Mouse (Mus musculus): ENCODE measurements around the gene Foxo3. TPM values are rescaled to one million over a fixed set of nuclear protein-coding genes. Genes with fewer than 3 reads are reported as not detected.

Gene Foxo3
- polyA plus RNA-seq, 1 experiment from 2014 or later = 3.6 TPM

- no peak for ATAC-seq (ENCODE audit: low FRiP score, low read depth)
- no peak overlapping the region for H3K4me2 ChIP-seq (replicated peaks)
- no peak overlapping the region for H3K9ac ChIP-seq (replicated peaks)
- H3K27ac ChIP-seq (replicated peaks) = no peak overlapping the region
- H3K27me3 ChIP-seq = no peaks in the 10 kb centered on the region; the same call in 1 of the 2 replicates
- peaks cover 18% of the 10 kb centered on the region for H3K4me1 ChIP-seq
- 81% methylated on average over 11 of the region's 11 CpGs for WGBS
- no peak overlapping the region for H3K4me3 ChIP-seq
- no peaks in the 10 kb centered on the region for H3K36me3 ChIP-seq
- H3K9me3 ChIP-seq = no peaks in the 10 kb centered on the region
Measured at GRCm38 (mm10) chr10:42247125-42247816, 29.3 kb downstream of the Foxo3 start.

- no peak overlapping the region for H3K9ac ChIP-seq (replicated peaks)
- no peaks in the 10 kb centered on the region; the same call in 1 of the 2 replicates for H3K27me3 ChIP-seq
- no peak overlapping the region for H3K4me2 ChIP-seq (replicated peaks)
- ATAC-seq (ENCODE audit: low FRiP score, low read depth) = no peak
- H3K4me3 ChIP-seq = no peak overlapping the region
- WGBS = 79% methylated on average over 3 of the region's 3 CpGs
- no peaks in the 10 kb centered on the region for H3K36me3 ChIP-seq
- no peak overlapping the region for H3K27ac ChIP-seq (replicated peaks)
- H3K4me1 ChIP-seq = peaks cover 13% of the 10 kb centered on the region
- no peaks in the 10 kb centered on the region for H3K9me3 ChIP-seq
Measured at GRCm38 (mm10) chr10:42246483-42246882, 30.1 kb downstream of the Foxo3 start.

- Histone ChIP-seq H3K36me3 (no peaks in the 10 kb centered on the region), H3K4me2 (replicated peaks) (no peak overlapping the region), H3K4me1 (peaks cover 7% of the 10 kb centered on the region; the same call in 1 of the 2 replicates), H3K9me3 (no peaks in the 10 kb centered on the region), H3K4me3 (no peak overlapping the region), H3K9ac (replicated peaks) (no peak overlapping the region), H3K27me3 (no peaks in the 10 kb centered on the region), H3K27ac (replicated peaks) (no peak overlapping the region)
- ATAC-seq (ENCODE audit: low FRiP score, low read depth) = no peak
- WGBS = 97% methylated on average over 3 of the region's 3 CpGs
Measured at GRCm38 (mm10) chr10:42245636-42246035, 30.9 kb downstream of the Foxo3 start.

GRCm38 (mm10) chr10:42245256-42245601 is 31.3 kb downstream of the Foxo3 start:
- Histone ChIP-seq H3K27ac (replicated peaks) (no peak overlapping the region), H3K27me3 (no peaks in the 10 kb centered on the region), H3K4me1 (peaks cover 7% of the 10 kb centered on the region; the same call in 1 of the 2 replicates), H3K4me2 (replicated peaks) (no peak overlapping the region), H3K9ac (replicated peaks) (no peak overlapping the region), H3K9me3 (no peaks in the 10 kb centered on the region), H3K4me3 (no peak overlapping the region), H3K36me3 (no peaks in the 10 kb centered on the region)
- ATAC-seq (ENCODE audit: low FRiP score, low read depth) = no peak
- WGBS = 83% methylated on average over 3 of the region's 3 CpGs

GRCm38 (mm10) chr10:42244420-42245255 is 31.9 kb downstream of the Foxo3 start:
- Histone ChIP-seq H3K4me3 (no peak overlapping the region), H3K9ac (replicated peaks) (no peak overlapping the region), H3K4me1 (peaks cover 7% of the 10 kb centered on the region; the same call in 1 of the 2 replicates), H3K4me2 (replicated peaks) (no peak overlapping the region), H3K36me3 (no peaks in the 10 kb centered on the region), H3K9me3 (no peaks in the 10 kb centered on the region), H3K27ac (replicated peaks) (no peak overlapping the region), H3K27me3 (no peaks in the 10 kb centered on the region)
- ATAC-seq (ENCODE audit: low FRiP score, low read depth) = no peak
- 83% methylated on average over 8 of the region's 8 CpGs for WGBS

- H3K4me3 ChIP-seq = no peak overlapping the region
- ATAC-seq (ENCODE audit: low FRiP score, low read depth) = no peak
- H3K4me2 ChIP-seq (replicated peaks) = no peak overlapping the region
- no peak overlapping the region for H3K27ac ChIP-seq (replicated peaks)
- no peaks in the 10 kb centered on the region for H3K9me3 ChIP-seq
- H3K9ac ChIP-seq (replicated peaks) = no peak overlapping the region
- WGBS = 91% methylated on average over 7 of the region's 7 CpGs
- no peaks in the 10 kb centered on the region for H3K36me3 ChIP-seq
- no peaks in the 10 kb centered on the region for H3K27me3 ChIP-seq
- peaks cover 9% of the 10 kb centered on the region for H3K4me1 ChIP-seq
Measured at GRCm38 (mm10) chr10:42243925-42244324, 32.6 kb downstream of the Foxo3 start.

GRCm38 (mm10) chr10:42242484-42242883 is 34.1 kb downstream of the Foxo3 start:
- Histone ChIP-seq H3K9ac (replicated peaks) (no peak overlapping the region), H3K27me3 (no peaks in the 10 kb centered on the region), H3K4me2 (replicated peaks) (no peak overlapping the region), H3K4me1 (peaks cover 10% of the 10 kb centered on the region), H3K4me3 (no peak overlapping the region), H3K9me3 (no peaks in the 10 kb centered on the region), H3K27ac (replicated peaks) (no peak overlapping the region), H3K36me3 (no peaks in the 10 kb centered on the region)
- 98% methylated on average over 6 of the region's 6 CpGs for WGBS
- ATAC-seq (ENCODE audit: low FRiP score, low read depth) = no peak

- H3K4me3 ChIP-seq = no peak overlapping the region
- H3K9ac ChIP-seq (replicated peaks) = no peak overlapping the region
- no peaks in the 10 kb centered on the region for H3K27me3 ChIP-seq
- 79% methylated on average over 4 of the region's 4 CpGs for WGBS
- H3K4me2 ChIP-seq (replicated peaks) = no peak overlapping the region
- no peaks in the 10 kb centered on the region for H3K9me3 ChIP-seq
- H3K4me1 ChIP-seq = peaks cover 10% of the 10 kb centered on the region
- no peak overlapping the region for H3K27ac ChIP-seq (replicated peaks)
- no peaks in the 10 kb centered on the region for H3K36me3 ChIP-seq
- no peak for ATAC-seq (ENCODE audit: low FRiP score, low read depth)
Measured at GRCm38 (mm10) chr10:42241775-42242174, 34.8 kb downstream of the Foxo3 start.

GRCm38 (mm10) chr10:42239810-42240111 is 36.8 kb downstream of the Foxo3 start:
- Histone ChIP-seq H3K9me3 (no peaks in the 10 kb centered on the region), H3K4me2 (replicated peaks) (no peak overlapping the region), H3K27ac (replicated peaks) (no peak overlapping the region), H3K4me1 (peaks cover 10% of the 10 kb centered on the region), H3K9ac (replicated peaks) (no peak overlapping the region), H3K4me3 (no peak overlapping the region), H3K27me3 (no peaks in the 10 kb centered on the region), H3K36me3 (no peaks in the 10 kb centered on the region)
- ATAC-seq (ENCODE audit: low FRiP score, low read depth) = no peak
- WGBS = 91% methylated on average over 6 of the region's 6 CpGs

- Histone ChIP-seq H3K9me3 (no peaks in the 10 kb centered on the region), H3K9ac (replicated peaks) (no peak overlapping the region), H3K27me3 (no peaks in the 10 kb centered on the region), H3K4me2 (replicated peaks) (no peak overlapping the region), H3K4me3 (no peak overlapping the region), H3K27ac (replicated peaks) (no peak overlapping the region), H3K36me3 (no peaks in the 10 kb centered on the region), H3K4me1 (peaks cover 10% of the 10 kb centered on the region)
- WGBS = 76% methylated on average over 15 of the region's 15 CpGs
- ATAC-seq (ENCODE audit: low FRiP score, low read depth) = no peak
Measured at GRCm38 (mm10) chr10:42238923-42239809, 37.4 kb downstream of the Foxo3 start.

GRCm38 (mm10) chr10:42238296-42238695 is 38.3 kb downstream of the Foxo3 start:
- Histone ChIP-seq H3K9ac (replicated peaks) (no peak overlapping the region), H3K4me3 (no peak overlapping the region), H3K9me3 (no peaks in the 10 kb centered on the region), H3K36me3 (no peaks in the 10 kb centered on the region), H3K27me3 (no peaks in the 10 kb centered on the region), H3K4me1 (peaks cover 10% of the 10 kb centered on the region), H3K4me2 (replicated peaks) (no peak overlapping the region), H3K27ac (replicated peaks) (no peak overlapping the region)
- no peak for ATAC-seq (ENCODE audit: low FRiP score, low read depth)
- WGBS = 45% methylated on average over 5 of the region's 5 CpGs

- Histone ChIP-seq H3K4me1 (peaks cover 16% of the 10 kb centered on the region), H3K9me3 (no peaks in the 10 kb centered on the region), H3K36me3 (no peaks in the 10 kb centered on the region), H3K4me3 (no peak overlapping the region), H3K4me2 (replicated peaks) (no peak overlapping the region), H3K9ac (replicated peaks) (no peak overlapping the region), H3K27me3 (no peaks in the 10 kb centered on the region), H3K27ac (replicated peaks) (no peak overlapping the region)
- 96% methylated on average over 4 of the region's 4 CpGs for WGBS
- ATAC-seq (ENCODE audit: low FRiP score, low read depth) = no peak
Measured at GRCm38 (mm10) chr10:42237556-42237955, 39.0 kb downstream of the Foxo3 start.
